Mouse (Mus musculus) left cerebral cortex, postnatal 36 days (tissue): Measurements from ENCODE around the gene Perm1. TPM values are rescaled to one million over a fixed set of nuclear protein-coding genes. Genes with fewer than 3 reads are reported as not detected.

Source experiments
- DNase-seq, 2 experiments: peaks; one replicate each; pipeline ENCODE4 v3.0.0; 2021 to 2022; ENCODE audit warnings: low spot score in 2 of 2, mixed read lengths in 1 of 2
- intact Hi-C: fragments of 180-260 bp; cut with DNase I; formaldehyde crosslinking; loops from one replicate; pipeline ENCODE4 v1.15.1; 2025
- total RNA-seq, 2 experiments: library from RNA; stranded (reverse); gene quantifications; 2 replicates each; pipeline ENCODE4 v1.2.3; 2021

Gene Perm1
- under 1 TPM; 0.37 to 0.45 TPM for total RNA-seq

DNA sequence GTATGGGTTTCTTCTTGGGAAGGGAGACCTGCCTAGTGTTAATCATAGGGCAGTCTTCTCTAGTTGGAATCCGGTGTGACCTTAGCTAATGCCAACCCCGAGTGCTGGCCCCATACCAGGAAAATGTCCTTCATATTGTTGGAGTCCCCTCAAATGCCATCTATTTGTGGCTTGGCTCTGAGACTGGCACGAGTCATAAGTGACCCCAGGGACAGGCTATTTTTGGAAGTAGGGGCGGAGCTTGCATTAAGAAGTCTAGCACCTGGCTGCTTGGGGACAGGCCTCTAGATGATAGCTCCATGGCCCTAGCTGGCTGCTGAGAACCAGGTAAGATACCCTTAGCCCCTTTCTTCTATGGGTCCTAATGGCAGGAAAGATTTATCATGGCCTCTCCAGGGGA is at the start of gene Perm1:
Perm1 (plus strand) TSS at position 220 of the 400 bp plus-strand sequence.
- intact Hi-C loops = no loop called here
- DNase-seq = no peak

DNA sequence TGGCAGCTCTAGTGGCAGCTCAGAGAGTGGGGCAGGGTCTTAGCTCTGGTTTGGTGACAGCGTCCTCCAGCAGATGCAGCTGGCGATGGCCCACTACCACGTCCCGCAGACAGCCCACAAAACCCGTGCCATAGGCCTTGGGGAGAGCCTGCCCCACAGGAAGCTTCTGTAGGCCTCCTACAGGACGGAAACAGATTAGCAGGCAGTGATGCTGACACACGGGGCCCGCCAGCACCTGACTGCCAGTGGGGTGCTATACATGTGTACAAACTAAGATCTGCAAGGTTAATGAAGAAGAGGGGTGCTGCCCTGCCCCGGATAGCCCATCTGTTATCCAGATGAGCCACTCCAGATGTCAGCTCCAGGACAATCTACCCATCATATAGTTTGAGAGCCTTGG is 49.2 kb upstream of the Perm1 start:
- DNase-seq = peak in 1 of 2 experiments; percentile 3
- intact Hi-C loops = no loop called here

DNA sequence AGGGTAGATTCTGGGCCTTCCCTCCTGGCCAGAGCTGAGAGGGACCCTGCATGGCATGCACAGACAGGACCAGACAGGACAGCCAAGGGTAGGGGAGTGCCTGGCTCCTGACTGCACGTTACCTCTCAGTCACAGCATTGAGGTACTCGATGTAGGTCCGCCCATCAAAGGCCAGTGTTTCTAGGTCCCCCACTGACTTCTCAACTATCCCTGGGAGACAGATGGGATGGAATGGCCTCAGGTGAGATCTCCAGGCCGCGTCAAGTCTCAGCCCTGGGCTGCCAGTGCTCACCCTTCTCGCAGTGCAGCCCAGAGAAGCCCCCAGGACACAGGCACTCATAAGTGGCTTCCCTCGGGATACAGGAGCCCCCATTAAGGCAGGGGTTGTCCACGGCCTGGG is 47.1 kb upstream of the Perm1 start:
- intact Hi-C loops = no loop called here
- DNase-seq = no peak

DNA sequence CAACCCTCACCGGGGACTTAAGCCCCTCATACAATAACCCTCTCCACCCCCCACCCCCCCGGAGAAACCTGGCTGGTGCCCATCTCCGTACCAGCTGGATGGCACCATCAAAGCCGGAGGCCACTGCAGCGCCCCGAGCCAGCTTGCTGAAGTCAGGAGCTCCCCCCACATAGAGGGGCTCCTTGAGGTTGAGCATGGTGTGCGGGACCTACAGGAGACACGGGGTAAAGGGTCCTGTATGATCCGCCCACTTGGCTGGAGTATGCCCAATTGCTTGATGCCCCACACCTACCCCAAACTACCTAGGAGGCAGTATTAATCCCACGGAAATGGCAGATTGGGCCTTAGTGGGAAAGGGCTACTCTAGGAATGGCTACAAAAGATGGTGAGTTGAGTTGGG is 46.5 kb upstream of the Perm1 start:
- intact Hi-C loops = no loop called here
- DNase-seq = peak in 1 of 2 experiments; percentile 2

DNA sequence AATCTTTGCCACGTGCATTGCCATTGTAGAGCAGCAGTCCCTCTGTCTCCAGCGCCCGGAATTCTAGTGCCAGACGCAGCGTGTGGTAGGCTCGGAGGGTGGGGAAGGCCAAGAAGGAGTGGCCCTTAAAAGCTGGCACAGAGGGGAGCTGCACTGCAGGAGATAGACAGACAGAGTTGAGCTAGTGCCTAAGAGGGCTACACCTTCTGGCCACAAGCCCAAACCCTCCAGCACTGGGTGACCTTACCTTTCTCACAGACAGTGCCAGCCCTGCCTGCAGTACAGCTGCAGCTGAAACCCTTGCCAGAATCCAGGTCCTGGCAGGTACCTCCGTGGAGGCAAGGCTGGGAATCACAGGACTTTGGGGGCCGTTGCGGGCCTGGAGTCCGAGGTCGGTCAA is 43.8 kb upstream of the Perm1 start:
- DNase-seq = peak in 1 of 2 experiments; percentile 2
- intact Hi-C loops = no loop called here

DNA sequence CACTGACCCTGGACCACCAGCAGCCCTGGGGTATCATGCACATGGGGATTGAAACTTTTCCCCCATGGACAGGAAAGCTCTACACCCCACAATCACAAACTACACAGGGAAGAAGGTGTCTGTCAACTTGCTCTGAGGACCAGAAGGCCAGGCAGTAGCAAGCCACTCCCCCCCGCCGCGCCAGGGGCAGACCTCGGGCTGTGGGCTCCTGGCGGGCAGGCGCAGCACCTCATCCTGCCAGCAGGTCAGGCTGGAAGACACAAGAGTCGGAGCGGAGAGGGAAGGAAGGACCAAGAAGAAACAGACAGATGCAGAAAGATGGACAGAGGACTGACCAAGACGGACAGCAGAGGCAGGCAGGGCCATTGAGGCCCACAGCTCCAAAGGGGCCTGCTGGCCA is 38.0 kb upstream of the Perm1 start:
- intact Hi-C loops = no loop called here

DNA sequence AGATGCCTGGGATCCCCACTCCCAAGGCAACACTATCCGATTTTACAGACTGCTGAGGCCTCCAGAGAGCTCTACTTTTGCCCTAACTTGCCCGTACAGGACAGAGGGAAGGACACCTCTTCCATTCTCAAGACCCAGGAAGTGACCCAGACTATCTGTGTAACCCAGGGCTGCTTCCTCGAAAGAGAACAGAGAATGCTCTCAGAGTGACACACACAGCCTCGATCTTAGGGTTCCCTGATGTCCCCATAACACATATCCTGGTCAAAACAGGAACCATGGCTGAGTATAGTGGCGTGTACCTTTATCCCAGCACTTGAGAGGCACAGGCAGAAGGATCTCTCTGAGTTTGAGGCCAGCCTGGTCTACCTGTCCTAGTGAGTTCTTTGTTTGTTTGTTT is 31.9 kb upstream of the Perm1 start:
- DNase-seq = no peak
- intact Hi-C loops = no loop called here

More for the DNA sequence above, 38.0 kb upstream of the Perm1 start:
- no peak for DNase-seq

DNA sequence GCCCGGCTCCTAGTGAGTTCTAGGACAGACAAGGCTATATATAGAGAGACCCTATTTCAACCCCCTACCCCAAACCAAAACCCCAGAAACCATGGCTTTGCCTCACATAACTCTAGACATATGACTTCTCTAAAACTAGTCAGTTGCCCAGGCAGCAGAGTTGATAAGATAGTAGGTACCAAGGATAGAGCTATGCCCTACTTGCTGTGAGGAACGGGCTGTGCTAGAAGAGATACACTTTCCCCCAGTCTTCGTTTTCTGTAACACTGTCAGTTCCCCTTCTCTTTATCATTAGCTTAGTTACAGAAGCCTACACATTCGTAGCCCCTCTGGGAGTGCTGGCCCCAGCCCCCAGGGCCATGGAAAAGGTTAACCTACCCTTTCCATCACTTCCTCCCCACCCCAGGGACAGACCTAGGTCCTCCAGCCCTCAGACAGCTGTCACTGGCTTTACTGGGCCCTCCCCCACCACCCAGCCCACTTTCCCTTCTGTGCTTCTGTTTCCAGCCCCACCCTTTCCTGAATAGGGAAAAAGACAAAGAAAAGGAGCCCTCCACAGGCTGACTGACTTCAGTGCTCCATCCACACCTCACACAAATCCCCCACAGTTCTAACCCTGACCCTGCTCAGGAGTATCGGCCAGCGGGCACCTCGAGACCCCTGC is 31.2 kb upstream of the Perm1 start:
- no peak for DNase-seq

DNA sequence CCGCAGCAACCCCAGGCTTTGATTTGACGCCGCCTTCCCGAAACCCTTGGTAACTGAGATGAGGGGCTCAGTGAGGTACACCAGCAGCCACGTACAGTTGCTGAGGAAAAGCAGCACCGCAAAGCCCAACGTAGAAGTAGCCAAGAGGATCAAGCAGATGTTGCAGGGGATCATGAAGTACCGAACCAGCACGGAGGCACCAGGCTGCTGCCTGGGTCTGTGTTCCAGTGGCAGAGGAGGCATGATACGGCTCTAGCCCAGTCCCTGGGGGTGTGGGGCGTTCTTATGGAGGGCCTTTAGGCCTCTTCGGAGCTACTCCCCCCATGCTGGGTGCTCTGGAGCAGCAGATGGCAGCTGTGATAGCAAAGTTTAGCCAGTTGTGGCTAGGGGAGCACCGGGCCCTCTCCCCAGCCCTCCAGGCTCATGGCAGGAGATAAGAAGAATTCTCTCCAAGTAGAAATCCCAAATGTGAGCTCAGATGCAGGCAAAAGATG is 30.2 kb upstream of the Perm1 start:
- DNase-seq = peak; percentile 32 to 43
- intact Hi-C loops = no loop called here

More for the DNA sequence above, 31.2 kb upstream of the Perm1 start:
- intact Hi-C loops = no loop called here

DNA sequence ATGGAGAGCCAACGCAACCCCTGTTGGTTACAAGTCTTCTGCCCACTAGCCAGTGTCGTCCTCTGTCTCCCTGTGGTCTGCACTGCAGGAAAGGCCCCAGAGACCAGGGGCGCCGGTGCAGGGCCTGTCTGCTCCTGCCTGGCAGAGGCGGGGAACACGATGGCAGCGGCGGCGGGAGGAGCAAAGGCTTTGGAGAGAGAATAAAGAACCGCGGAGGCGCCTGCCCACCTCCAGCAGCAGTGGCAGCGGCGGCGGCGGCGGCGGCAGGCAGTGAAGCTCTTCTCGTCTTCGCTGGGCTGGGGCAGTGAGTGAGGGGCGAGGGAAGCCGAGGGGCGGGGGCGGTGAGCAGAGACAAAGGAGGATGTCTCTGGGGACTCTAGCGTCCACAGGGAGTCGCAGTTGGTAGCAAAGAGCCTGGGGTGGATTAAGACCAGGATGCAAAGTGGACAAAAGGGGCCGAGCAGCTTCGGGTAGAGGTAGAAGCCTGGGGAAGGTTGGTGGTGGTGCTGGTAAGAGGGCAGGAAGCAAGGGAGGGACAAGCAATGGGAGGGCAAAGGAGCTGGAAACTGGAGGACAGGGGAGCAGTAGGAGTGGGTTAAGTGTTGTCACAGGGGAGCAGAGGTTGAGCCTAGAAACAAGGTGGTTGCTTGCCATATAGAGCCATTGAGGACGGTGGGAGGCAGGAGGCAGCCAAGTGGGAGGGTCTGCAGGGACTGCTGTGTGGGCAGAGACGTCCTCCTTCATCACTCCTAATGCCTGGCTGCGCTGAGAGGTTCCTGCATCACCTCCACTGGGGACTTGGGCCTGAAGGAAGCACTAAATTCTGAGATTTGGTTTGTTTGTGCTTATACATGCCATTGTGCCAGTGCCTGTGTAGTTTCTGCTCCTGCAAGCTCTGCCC is 29.5 kb upstream of the Perm1 start:
- intact Hi-C loops = no loop called here
- peak; percentile 59 to 74 for DNase-seq

DNA sequence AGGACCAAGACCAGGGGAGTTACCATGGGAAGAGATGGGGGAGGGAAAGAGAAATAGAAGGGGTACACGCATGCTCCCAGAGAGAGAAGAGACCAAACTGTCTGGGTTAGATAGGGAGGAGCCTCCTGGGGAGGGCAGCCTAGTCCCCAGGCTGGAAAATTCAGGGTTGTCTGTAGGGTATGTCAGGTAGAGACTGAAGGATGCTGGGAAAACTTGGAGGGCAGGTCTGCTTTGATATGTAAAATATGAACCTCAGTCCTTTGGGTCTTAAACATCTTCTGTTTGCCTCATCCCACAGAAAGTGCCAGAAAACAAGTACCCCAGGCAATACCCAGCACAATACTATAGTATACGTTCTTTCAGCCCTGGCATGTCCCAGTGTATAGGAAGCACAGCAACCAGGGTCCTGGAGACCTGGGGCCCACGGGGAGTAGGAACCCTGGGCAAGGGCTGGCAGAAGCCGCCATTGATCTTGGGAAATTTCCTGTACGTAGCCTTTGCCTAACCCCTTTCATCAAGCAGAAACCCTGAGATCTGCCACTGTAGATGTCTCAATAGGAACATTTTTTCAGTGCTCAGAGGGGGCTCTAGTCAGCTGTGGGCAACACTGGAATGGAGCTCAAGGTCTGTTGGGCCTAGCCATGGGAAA is 27.4 kb upstream of the Perm1 start:
- no peak for DNase-seq
- intact Hi-C loops = no loop called here

DNA sequence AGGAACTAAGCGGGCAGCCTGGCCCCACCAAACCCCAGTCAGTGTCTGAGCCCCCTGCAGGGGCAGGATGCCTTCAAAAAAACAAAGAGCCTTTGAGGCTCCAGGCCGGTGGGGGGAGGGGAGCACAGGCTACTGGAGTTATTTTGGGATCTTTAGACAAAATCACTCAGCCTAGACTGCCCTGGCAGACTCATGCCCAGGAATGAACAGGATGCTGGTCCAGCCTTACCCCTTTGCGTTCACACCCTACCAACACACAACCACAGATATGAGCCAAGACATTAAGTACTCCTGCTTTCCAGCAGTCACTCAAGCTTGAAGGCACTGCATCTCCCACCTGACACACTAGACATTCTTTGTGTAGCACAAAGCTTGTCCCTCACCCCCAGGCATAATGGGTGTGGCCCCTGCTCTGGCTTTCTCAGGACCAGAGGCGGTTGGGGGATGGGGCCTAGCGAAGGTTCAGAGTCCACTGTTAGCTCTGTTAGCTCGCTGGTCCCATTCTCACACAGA is 26.8 kb upstream of the Perm1 start:
- DNase-seq = no peak

DNA sequence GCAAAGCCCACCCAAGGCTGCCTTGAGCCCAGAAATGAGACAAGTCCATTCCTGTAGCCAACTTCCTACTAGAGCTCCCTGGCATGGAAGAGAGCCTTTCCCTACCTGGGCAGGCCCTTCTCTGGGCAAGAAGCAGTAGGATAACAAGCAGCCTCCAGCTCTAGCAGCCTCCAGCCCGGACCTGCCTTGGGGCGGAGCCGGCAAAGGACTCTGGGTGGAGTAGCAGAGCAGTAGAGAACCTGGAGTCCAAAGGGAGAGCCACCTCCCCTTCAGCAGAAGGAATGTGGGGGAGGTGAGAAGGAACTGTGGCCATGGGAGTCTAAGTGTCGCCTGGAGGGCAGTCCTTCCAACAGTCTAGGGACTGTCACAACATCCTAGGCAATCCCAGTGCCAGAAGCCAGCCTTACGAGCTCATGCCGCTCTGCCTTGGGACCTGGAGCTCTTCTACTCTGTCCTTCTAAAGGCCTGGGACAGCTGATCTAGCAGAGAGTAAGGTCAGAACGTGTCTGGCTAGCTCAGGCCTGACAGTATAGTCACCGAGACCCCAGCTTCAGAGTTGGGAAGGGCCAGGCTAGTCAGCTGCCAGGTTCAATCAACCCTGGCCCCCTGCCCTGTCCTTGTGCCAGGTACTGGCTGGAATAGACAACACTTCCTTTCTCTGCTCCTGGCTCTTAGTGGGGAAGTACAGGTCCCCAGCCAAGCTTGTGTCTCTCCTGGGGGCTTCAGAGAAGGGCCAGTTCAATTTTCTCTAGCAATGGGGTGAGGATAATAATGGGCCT is 23.1 kb upstream of the Perm1 start:
- no peak for DNase-seq
- intact Hi-C loops = no loop called here

More for the DNA sequence above, 26.8 kb upstream of the Perm1 start:
- intact Hi-C loops = no loop called here

DNA sequence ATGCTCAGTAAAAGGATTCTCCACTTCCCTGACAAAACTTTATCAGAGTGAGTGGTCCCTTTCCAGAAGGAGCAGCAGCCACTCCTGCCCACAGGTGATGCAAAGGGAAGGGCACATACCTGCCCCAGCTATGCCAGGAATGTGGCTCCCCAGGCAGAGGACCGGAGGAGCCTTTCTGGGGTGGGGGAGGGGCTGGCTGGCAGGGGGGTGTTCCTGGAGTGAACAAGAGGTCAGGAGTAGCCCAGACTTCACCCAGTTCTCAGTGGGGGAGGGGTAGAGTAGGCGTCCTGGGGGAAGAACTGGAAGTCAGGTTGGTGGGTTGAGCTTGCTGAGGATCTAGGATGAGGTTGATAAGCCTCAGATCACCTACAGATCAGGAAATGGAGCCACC is 22.5 kb upstream of the Perm1 start:
- intact Hi-C loops = no loop called here
- DNase-seq = no peak

DNA sequence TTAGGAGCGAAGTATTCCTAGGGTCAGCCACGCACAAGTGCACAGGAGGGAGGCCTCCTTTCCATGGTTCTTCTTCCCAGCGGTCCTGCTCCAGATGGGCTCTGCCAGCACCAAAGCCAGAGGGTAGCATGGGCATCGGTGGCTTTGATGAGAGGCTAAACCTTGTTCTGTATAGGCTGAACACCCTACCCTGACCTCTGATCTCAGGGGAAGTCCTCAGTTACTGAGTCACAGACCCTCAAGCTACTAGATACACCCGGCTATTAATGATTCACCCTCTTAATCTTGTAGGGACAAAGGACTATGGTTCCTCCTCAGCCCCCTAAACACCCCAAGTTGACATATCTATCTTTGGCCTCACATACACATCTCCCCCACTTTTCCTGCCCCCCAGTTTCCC is 21.8 kb upstream of the Perm1 start:
- intact Hi-C loops = no loop called here
- DNase-seq = no peak

DNA sequence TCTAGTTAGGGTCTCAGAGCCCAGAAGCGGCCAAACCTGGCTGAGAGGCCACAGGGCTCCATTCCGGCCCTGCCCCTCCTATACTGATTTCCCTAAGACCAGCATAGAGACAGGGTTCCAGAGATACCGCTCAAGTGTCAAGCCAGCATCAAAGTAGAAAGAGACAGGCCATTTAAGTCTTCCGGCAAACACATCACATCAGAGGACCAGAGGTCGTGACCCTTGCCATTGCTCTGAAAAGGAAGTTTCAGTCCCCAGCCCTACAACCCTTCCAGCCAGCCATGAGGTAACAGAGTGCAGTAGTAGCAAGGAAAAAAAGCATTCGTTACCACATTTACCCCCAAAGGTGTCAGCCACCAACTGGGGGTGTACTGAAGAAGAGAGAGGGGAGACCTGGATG is 21.3 kb upstream of the Perm1 start:
- DNase-seq = no peak
- intact Hi-C loops = no loop called here

DNA sequence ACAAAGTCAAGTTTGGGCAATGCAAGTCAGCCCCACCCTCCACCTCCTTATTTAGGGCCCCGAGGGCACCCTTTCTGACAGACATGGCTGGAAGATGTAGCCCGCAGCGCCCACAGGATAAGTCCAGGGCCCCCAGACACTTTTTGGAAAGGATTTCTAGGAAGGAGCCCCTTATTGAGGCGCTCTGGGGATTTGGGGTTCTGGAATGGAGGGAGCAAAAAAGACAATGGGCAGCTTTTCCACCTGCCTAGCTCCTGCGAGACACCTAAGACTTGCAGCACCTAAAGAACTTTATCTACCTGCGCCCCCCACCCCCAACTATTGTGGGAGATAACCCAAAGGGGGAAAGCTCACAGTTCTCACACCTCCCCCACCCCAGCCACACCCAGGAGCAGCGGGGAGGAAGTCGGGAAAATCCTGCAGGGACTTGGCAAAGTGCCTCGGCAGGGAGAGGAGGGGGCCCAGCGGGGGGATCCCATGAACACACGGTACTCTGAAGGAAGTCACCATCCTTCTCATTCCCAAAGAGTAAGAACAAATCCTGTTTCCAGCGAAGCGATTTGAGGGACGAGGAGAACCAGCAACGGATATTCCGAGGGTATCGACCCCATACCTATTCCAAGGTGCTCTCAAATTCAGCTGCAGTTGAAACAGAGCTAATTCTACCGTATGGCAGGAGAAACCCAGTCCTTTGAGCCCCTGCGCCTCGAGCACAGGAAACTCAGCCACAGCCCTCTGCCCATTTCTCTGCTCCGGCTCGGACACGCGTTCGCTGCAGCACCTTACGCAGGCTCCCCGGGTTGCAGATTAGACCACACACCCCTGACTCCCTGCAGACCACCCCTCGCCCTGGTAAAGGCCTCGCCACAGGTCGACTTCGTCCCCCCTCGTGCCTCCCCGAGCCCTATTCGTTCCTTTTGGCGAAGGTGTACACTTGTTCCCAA is 19.5 kb upstream of the Perm1 start:
- intact Hi-C loops = no loop called here
- no peak for DNase-seq

DNA sequence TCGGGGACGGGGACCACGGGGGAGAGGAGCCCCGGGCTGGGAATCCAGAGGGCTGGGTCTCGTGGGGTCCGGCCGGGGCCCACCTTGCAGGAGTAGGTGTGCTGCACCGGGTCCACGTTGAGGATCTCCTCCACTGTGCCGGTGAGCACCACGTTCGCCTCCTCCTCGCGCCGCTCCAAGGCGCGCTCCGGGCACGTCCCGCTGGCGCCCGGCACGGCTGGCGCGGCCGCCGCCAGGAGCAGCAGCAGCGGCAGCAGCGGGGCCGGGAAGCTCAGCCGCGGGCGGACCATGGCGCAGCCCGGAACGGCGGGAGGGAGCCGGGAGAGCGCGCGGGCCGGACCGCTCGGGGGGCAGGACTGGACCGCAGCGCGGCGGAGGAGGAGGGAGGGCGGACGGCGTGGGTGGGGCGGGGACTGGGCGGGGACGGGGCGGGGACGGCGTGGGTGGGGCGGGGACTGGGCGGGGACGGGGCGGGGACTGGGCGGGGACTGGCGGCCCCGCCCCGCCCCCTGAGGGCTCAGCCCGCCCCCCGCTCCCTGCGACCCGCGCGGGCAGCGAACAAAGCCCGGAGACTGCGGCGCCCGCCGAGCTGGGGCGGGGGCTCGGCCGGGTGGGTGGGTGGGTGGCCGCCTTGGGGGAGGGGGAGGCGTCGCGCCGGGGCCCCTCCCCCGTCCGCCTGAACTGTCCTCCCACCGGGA is 18.4 kb upstream of the Perm1 start, which contains the start of gene Agrn:
Agrn (minus strand) TSS at position 358 of the 698 bp plus-strand sequence.
- intact Hi-C loops = no loop called here
- DNase-seq = peak; percentile 41 to 59
